Mouse (Mus musculus) ES-CJ7 (cell line): ENCODE data around the gene Cldn14.
A peak's percentile ranks its signal among the peaks of the same experiment; 100 is the strongest.

ENCODE experiments used
- DNase-seq: peaks from one replicate; pipeline ENCODE4 v3.0.0; 2011; ENCODE audit warnings: low read depth, low spot score

The Cldn14 gene

GRCm38 (mm10) chr16:93913881-93914576 is 94.6 kb downstream of the Cldn14 start:
- DNase-seq = no peak

DNA sequence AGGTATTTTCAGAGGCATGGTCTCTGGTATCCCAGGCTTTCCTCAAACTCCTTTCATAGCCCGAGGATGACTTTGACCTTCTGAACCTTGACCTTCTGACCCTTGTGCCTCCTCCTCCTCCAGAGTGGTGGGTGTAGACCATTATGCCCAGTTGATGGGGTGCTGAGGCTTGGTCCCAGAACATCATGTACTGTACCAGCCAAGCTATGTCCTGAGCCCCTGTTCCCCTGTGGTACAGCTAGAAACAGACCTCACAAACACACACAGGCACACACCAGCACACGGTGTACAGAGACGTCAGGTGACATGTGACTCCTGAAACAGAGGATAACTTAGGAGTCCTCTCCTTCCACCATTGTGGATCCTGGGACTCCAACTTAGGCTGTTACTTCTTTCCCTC is 95.8 kb downstream of the Cldn14 start:
- DNase-seq = peak; percentile 44

DNA sequence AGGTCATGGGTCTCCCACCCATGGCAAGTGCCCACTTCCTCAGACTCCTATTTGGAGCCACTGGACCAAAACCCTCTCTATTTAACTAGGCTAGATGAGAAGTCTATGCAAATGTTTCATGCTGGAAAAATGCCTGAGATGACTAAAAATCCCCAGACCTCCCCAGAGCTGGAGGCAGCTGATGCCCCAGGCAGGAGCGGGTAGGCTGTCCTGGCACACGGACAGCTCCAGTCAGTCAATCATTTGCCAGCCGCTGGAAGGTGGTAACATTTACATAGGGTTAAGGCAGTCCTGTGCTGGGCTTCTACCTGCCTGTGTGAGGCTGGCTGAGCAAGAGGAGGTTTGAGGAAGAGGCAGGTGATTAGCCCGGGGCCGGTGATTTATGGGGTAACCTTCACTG is 96.5 kb downstream of the Cldn14 start:
- DNase-seq = no peak

GRCm38 (mm10) chr16:93910735-93911665 is 97.6 kb downstream of the Cldn14 start:
- DNase-seq = peak; percentile 67

DNA sequence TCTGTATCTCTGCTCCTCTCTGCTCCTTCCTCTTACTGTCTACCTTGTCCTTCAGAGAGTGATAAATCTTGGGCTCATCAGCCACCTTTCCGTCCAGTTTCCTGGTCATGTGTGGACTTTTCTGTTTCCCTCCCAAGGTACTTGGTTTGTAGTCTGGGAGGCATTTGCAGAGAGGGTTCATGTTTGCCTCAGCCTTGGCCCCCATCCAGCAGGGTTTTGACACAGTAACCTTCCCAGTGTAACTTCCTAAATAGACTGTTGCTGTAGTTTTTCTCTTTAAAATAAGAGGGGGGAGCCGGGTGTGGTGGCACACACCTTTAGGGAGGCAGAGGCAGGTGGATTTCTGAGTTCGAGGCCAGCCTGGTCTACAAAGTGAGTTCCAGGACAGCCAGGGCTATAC is 98.7 kb downstream of the Cldn14 start:
- DNase-seq = no peak

GRCm38 (mm10) chr16:93908196-93908595 is 100.4 kb downstream of the Cldn14 start:
- peak; percentile 66 for DNase-seq

DNA sequence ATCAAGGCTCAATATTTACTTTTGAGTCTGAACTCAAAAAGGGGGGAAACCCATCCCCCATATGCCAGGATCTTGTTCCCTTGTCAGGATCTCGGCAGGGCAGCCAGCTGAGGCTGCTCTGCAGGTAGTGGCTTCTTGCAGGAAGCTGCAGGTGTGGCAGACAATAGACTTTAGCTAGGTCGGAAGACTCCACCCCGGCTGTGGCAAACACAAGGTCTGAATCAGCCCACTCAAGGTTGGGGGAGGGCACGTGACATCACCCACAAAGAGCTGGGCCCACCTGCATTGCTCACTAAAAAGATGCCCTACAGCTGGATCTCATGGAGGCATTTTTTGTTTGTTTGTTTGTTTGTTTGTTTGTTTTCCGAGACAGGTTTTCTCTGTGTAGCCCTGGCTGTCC is 100.9 kb downstream of the Cldn14 start:
- peak; percentile 90 for DNase-seq

GRCm38 (mm10) chr16:93906156-93907014 is 102.3 kb downstream of the Cldn14 start:
- peak; percentile 87 for DNase-seq

- peak; percentile 78 for DNase-seq
Measured at GRCm38 (mm10) chr16:93903027-93903426, 105.6 kb downstream of the Cldn14 start.

DNA sequence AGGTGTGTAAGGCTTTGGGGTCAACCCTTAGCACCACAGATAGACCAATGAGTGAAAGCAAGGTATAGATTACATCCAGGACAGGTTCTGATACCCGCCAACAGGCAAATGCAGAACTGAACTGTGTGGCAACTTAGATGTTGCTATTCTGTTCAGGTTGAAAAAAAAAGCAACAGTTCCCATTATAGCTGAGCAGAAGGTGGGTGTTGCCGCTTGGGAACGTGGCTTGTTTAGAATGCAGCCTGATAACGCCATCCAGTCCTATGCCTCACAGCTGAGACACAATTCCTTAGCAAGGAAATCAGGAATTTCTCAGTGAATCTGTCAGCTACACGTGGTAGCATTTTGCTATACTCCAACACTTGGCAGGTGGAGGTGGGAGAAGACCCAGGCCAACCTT is 115.4 kb downstream of the Cldn14 start:
- no peak for DNase-seq

GRCm38 (mm10) chr16:93890948-93891604 is 117.6 kb downstream of the Cldn14 start:
- DNase-seq = peak; percentile 75

DNA sequence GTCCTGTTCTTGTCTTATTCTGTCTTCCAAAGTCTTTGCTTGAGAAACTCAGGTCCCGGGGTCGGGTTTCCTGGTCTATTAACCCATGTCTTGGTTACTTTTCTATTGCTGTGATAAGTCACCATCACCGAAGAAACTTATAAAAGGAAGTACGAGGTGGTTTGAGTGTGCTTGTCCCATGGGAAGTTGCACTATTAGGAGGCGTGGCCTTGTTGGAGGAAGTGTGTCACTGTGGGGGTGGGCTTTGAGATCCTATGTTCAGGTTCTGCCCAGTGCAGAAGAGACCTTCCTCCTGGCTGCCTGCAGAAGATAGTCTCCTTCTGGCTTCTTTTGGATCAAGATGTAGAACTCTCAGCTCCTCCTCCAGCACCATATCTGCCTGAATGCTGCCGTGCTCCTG is 120.2 kb downstream of the Cldn14 start:
- no peak for DNase-seq

GRCm38 (mm10) chr16:93884722-93885113 is 123.9 kb downstream of the Cldn14 start:
- no peak for DNase-seq

DNA sequence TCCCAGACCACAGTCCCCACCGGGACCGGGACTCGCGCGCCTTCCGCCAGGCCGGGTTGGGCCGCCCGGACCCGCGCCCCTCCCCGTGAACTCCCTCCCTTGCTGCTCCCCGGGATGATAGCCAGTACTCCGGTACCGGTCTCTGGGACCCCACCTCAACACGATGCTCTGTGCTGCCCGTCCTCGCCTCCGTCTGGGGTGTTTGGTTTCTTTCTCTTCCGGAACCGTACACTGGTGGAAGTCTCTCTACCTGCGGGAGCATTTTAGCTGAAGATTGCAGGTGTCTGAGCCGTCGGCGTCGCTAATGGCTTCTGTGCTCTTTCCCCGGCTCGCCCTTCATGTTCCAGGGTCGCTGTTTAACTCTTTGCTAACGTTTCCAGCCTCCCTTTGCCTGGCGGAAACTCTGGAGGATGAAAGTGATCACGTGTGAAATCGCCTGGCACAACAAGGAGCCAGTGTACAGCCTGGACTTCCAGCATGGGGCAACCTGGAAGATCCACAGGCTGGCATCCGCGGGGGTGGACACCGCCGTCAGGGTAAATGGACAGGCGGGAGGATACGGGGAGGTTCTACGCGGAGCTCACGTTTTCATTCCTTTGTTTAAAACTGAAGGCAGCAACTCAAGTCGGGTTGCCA is 124.4 kb downstream of the Cldn14 start:
- DNase-seq = peak; percentile 36

DNA sequence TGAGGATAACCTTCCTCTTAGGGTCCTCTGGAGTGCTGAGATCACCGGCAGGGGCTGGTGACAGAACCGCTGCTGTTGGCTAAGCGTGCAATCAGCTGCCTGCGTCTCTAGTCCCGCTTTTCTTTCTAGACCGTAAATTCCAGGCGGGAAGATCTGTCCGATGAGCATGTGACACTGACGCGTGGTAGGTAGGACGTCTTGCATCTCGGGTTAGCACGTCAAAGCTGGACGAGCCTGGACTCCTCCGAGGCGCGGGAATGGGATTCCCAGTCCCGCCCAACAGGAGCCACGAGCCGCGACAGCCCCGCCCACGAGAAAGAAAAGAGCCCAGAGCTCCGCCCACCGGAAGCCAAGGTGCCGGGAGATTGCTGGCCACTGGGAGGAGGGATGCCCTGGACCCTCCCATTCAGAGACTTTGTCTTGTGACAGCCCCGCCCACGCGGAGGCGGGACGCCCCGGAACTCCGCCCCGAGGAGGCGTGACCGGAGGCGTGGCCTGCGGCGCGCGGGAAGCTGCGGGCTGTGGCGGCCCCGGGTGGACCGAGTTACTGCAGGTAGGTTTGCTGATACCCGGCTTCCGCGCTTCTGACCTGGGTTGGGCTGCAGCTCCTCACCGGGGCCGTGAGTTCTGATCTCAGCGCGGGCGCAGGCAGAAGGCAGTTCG is 125.1 kb downstream of the Cldn14 start, which contains the start of gene Chaf1b:
TSS of gene Chaf1b (plus strand) at position 479 of the 663 bp plus-strand sequence.
- peak; percentile 97 for DNase-seq

GRCm38 (mm10) chr16:93877612-93878380 is 130.8 kb downstream of the Cldn14 start:
- no peak for DNase-seq

DNA sequence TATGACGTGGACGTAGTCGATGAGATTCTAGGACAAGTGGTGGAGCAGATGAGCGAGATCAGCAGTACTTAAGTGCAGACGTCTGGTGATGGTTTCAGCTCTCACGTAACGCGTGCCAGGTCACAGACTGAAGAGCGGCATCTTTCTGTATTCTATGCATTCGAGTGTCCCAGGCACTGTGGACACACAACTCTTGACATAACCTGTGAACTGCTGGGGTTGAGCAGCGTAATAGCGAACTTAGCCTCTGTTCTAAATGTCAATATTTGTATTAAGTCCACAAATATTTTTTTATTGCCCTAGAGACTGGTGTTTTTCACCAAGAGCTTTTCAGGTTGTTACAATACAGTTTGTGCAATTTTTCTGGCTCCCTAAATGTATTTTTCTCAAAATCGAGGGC is 133.8 kb downstream of the Cldn14 start:
- no peak for DNase-seq
